Comparison of ENCODE assay signal across 9 mouse cellular contexts in the genomic region with DNA sequence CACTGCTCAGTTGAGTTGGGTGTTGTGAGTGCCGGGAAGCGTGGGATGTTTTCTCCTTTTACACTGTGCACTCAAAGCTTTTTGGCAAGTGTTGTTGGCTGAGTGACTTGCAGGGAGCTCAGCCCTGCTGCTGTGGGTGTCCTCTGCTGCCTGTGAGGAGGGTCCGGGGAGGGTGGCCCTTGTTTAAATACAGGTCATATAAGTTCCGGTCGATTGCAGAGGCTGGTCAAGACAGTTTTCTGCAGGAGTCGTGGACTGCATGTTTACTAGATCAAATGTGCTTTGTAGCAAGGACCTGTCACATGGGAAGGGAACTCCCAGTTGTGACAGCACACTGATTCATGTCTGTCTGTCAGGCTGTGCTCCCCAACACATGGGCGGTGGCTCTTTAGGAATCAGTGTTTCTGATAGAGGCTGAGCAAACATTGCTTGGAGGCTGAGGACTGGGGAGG.
DNase-seq lines count a peak whose midpoint lies in the region; ATAC-seq lines count a peak whose summit lies in the region.
"Had no signal": no experiment of that assay in that cellular context is flagged by ENCODE, and none has a peak within 500 bp of the region (broad histone marks: within the 10 kb centered on the region; RNA-seq: fewer than 3 reads in every experiment).

No protein-coding gene starts in this region.

- H3K27ac ChIP-seq in limb, embryonic 10.5 days, result no peak overlapping the region
- H3K27ac ChIP-seq: liver, embryonic 15.5 days had no signal

- H3K4me1 ChIP-seq in limb, embryonic 10.5 days, result peaks cover 51% of the 10 kb centered on the region

- 60% methylated on average over 7 of the region's 7 CpGs for WGBS in limb, embryonic 10.5 days

- H3K36me3 ChIP-seq in limb, embryonic 10.5 days, result peaks cover 42% of the 10 kb centered on the region
- H3K36me3 ChIP-seq: liver, embryonic 15.5 days had no signal

- DNase-seq in frontal cortex, postnatal 14 days (ENCODE audit: low spot score in 2 of 2), result no peak
- peak; percentile 29 for DNase-seq in urinary bladder, postnatal 14 days (ENCODE audit: low spot score)
- DNase-seq in urinary bladder, postnatal 10 days (ENCODE audit: low spot score), result no peak
- peak; percentile 59 to 71 for DNase-seq in left cerebral cortex, postnatal 14 days (ENCODE audit: low spot score in 2 of 2)
- DNase-seq in limb, embryonic 10.5 days (ENCODE audit: low spot score), result no peak

- H3K9me3 ChIP-seq in limb, embryonic 10.5 days (replicated peaks), result no peaks in the 10 kb centered on the region
- H3K9me3 ChIP-seq: liver, embryonic 15.5 days had no signal

- intact Hi-C loops in left cerebral cortex, postnatal 14 days (cut with DNase I), result no loop called here

- ATAC-seq in frontal cortex, adult (ENCODE audit: low TSS enrichment), result peak; percentile 86
- no peak for ATAC-seq in cerebellum, adult (ENCODE audit: insufficient number of reproducible peaks, low FRiP score, low TSS enrichment)
- no peak for ATAC-seq in megakaryocyte-erythroid progenitor cell, adult 5-6 weeks (replicated peaks; ENCODE audit: low FRiP score, low TSS enrichment, poor library complexity, severe bottlenecking)

- no peak overlapping the region for H3K4me3 ChIP-seq in limb, embryonic 10.5 days
- H3K4me3 ChIP-seq: liver, embryonic 15.5 days had no signal

- H3K27me3 ChIP-seq in limb, embryonic 10.5 days (ENCODE audit: low read depth, poor library complexity, severe bottlenecking), result no peaks in the 10 kb centered on the region
- H3K27me3 ChIP-seq: liver, embryonic 15.5 days had no signal

Comparison
In these comparisons a context has a peak if more than half of its experiments do, and no peak if none do; other contexts are left out.
1. DNase-seq: peak in urinary bladder, postnatal 14 days (single experiment) and left cerebral cortex, postnatal 14 days (2 of 2); none in frontal cortex, postnatal 14 days (0 of 2), urinary bladder, postnatal 10 days (single experiment) and limb, embryonic 10.5 days (single experiment).